Mouse (Mus musculus) spleen, postnatal 36 days (tissue): Measurements from ENCODE around the gene Astl.

Source experiments
- DNase-seq, 2 experiments: peaks; one replicate each; pipeline ENCODE4 v3.0.0; 2022; ENCODE audit warnings: low spot score in 2 of 2, mixed read lengths in 1 of 2

Gene Astl

GRCm38 (mm10) chr2:127367126-127367820 is 28.8 kb downstream of the Astl start:
- DNase-seq = no peak

- DNase-seq = no peak
Observed at GRCm38 (mm10) chr2:127369703-127370376, 31.4 kb downstream of the Astl start.

- DNase-seq = no peak
Observed at GRCm38 (mm10) chr2:127370561-127371483, 32.4 kb downstream of the Astl start.

GRCm38 (mm10) chr2:127371484-127371861 is 33.0 kb downstream of the Astl start:
- DNase-seq = no peak

GRCm38 (mm10) chr2:127372082-127372481 is 33.6 kb downstream of the Astl start:
- no peak for DNase-seq

- DNase-seq = no peak
Observed at GRCm38 (mm10) chr2:127374131-127374530, 35.7 kb downstream of the Astl start.

- DNase-seq = no peak
Observed at GRCm38 (mm10) chr2:127375087-127375486, 36.6 kb downstream of the Astl start.

GRCm38 (mm10) chr2:127375759-127376341 is 37.4 kb downstream of the Astl start:
- DNase-seq = no peak

- no peak for DNase-seq
Observed at GRCm38 (mm10) chr2:127376423-127377051, 38.1 kb downstream of the Astl start.

- DNase-seq = no peak
Observed at GRCm38 (mm10) chr2:127377942-127378610, 39.6 kb downstream of the Astl start.

- DNase-seq = no peak
Observed at GRCm38 (mm10) chr2:127378611-127378990, 40.2 kb downstream of the Astl start.

- DNase-seq = no peak
Observed at GRCm38 (mm10) chr2:127379250-127379649, 40.8 kb downstream of the Astl start.

- no peak for DNase-seq
Observed at GRCm38 (mm10) chr2:127383881-127384280, 45.4 kb downstream of the Astl start.

GRCm38 (mm10) chr2:127387521-127387920 is 49.1 kb downstream of the Astl start:
- no peak for DNase-seq

GRCm38 (mm10) chr2:127390352-127390751 is 51.9 kb downstream of the Astl start:
- DNase-seq = no peak

- DNase-seq = no peak
Observed at GRCm38 (mm10) chr2:127390846-127391245, 52.4 kb downstream of the Astl start.

GRCm38 (mm10) chr2:127391323-127391722 is 52.9 kb downstream of the Astl start:
- no peak for DNase-seq

GRCm38 (mm10) chr2:127394606-127395161 is 56.2 kb downstream of the Astl start:
- DNase-seq = peak; percentile 7 to 8

- DNase-seq = no peak
Observed at GRCm38 (mm10) chr2:127398738-127399137, 60.3 kb downstream of the Astl start.
